Mouse (Mus musculus): ENCODE data around the gene Rgs2.

GRCm38 (mm10) chr1:143980811-143981210 is 23.1 kb downstream of the Rgs2 start:
- TF ChIP-seq CTCF (IDR thresholded peaks at IDR 0.05; ENCODE audit: low read depth, low read length) (no peak), POLR2A (IDR thresholded peaks at IDR 0.05; ENCODE audit: insufficient read depth, low read length) (no peak), EP300 (IDR thresholded peaks at IDR 0.05; ENCODE audit: insufficient read depth, low read depth, low read length) (no peak)
